Mouse (Mus musculus) limb, embryonic 13.5 days (tissue): Measurements from ENCODE around the gene Cd27. TPM values are rescaled to one million over a fixed set of nuclear protein-coding genes. Genes with fewer than 3 reads are reported as not detected.

Experiments used
- ATAC-seq: fragments of 200-750 bp; cut with Nextera tagmentation; 2 replicates; pipeline ENCODE4 v1.8.0; 2017; ENCODE audit warnings: low read depth, moderate number of reproducible peaks, moderate TSS enrichment; ENCODE audit not compliant: low FRiP score
- H3K27ac ChIP-seq: fragments of 300-500 bp; sonication (generic); 2 replicates; pipeline ENCODE4 v1.5.1; 2015; ENCODE audit warnings: inconsistent platforms, mild to moderate bottlenecking, moderate library complexity
- H3K27me3 ChIP-seq: fragments of 300-500 bp; sonication (generic); 2 replicates; pipeline ENCODE4 v1.6.1; 2015; ENCODE audit warnings: mild to moderate bottlenecking, inconsistent platforms
- H3K36me3 ChIP-seq: fragments of 300-500 bp; sonication (generic); 2 replicates; pipeline ENCODE4 v1.6.1; 2015; ENCODE audit warnings: inconsistent platforms, mild to moderate bottlenecking, moderate library complexity
- H3K4me1 ChIP-seq: fragments of 300-500 bp; sonication (generic); 2 replicates; pipeline ENCODE4 v1.6.1; 2015; ENCODE audit warnings: inconsistent platforms
- H3K4me2 ChIP-seq: fragments of 300-500 bp; sonication (generic); replicated peaks from 2 replicates; pipeline ENCODE4 v1.6.1; 2015; ENCODE audit warnings: inconsistent platforms, mild to moderate bottlenecking, moderate library complexity
- H3K4me3 ChIP-seq: fragments of 300-500 bp; sonication (generic); 2 replicates; pipeline ENCODE4 v1.5.1; 2015; ENCODE audit warnings: moderate library complexity, mild to moderate bottlenecking, inconsistent platforms
- H3K9ac ChIP-seq: fragments of 300-500 bp; sonication (generic); 2 replicates; pipeline ENCODE4 v1.6.1; 2015; ENCODE audit warnings: mild to moderate bottlenecking, inconsistent platforms
- H3K9me3 ChIP-seq: fragments of 300-500 bp; sonication (generic); 2 replicates; pipeline ENCODE4 v1.6.1; 2016; ENCODE audit warnings: inconsistent platforms
- WGBS: fragments of 180-500 bp; shearing (Covaris S2); methylation state at CpG from one replicate; pipeline ENCODE4 v1.1.7; 2015; 5-methylcytosine and 5-hydroxymethylcytosine counted together
- microRNA-seq: library from miRNA; unstranded; fragments of <30 nt; microRNA quantifications from one replicate; pipeline ENCODE4, GENCODE M21; 2016
- polyA plus RNA-seq: library from polyadenylated mRNA; unstranded; fragments of >200 nt; fragmentation: Nextera tagmentation; extraction: Ambion mirVana; gene quantifications from 2 replicates; pipeline ENCODE4 v1.2.1, GENCODE M21; 2015

The Cd27 gene
- polyA plus RNA-seq, 1 experiment from 2014 or later: 2.5 TPM

GRCm38 (mm10) chr6:125195541-125196075, 41.2 kb downstream of the Cd27 start:
- peaks cover 12% of the 10 kb centered on the region for H3K4me1 ChIP-seq
- no peak overlapping the region for H3K27ac ChIP-seq
- ATAC-seq: no peak
- no peak overlapping the region for H3K9ac ChIP-seq
- 42% methylated on average over 1 of the region's 1 CpGs for WGBS
- H3K4me2 ChIP-seq: no peak overlapping the region
- no peaks in the 10 kb centered on the region for H3K9me3 ChIP-seq
- H3K27me3 ChIP-seq: no peaks in the 10 kb centered on the region
- no peak overlapping the region for H3K4me3 ChIP-seq
- peaks cover 29% of the 10 kb centered on the region for H3K36me3 ChIP-seq

GRCm38 (mm10) chr6:125193390-125193789, 43.4 kb downstream of the Cd27 start:
- no peak for ATAC-seq
- Histone ChIP-seq H3K36me3 (peaks cover 38% of the 10 kb centered on the region), H3K4me3 (no peak overlapping the region), H3K27me3 (no peaks in the 10 kb centered on the region), H3K4me1 (peaks cover 21% of the 10 kb centered on the region), H3K9me3 (no peaks in the 10 kb centered on the region), H3K27ac (no peak overlapping the region), H3K4me2 (peak overlapping the region; percentile 91), H3K9ac (no peak overlapping the region)
- 71% methylated on average over 7 of the region's 7 CpGs for WGBS

GRCm38 (mm10) chr6:125192841-125193240, 44.0 kb downstream of the Cd27 start:
- Histone ChIP-seq H3K9ac (peak overlapping the region; percentile 85), H3K4me1 (peaks cover 21% of the 10 kb centered on the region), H3K9me3 (no peaks in the 10 kb centered on the region), H3K36me3 (peaks cover 43% of the 10 kb centered on the region), H3K27ac (0 out of 2 replicates have a peak overlapping the region, but pooled peaks have one; percentile 100), H3K4me3 (peak overlapping the region; percentile 73), H3K27me3 (no peaks in the 10 kb centered on the region), H3K4me2 (peak overlapping the region; percentile 91)
- 38% methylated on average over 5 of the region's 5 CpGs for WGBS
- no peak for ATAC-seq

GRCm38 (mm10) chr6:125192016-125192714, 44.6 kb downstream of the Cd27 start:
- peak; percentile 95 for ATAC-seq
- Histone ChIP-seq H3K27me3 (no peaks in the 10 kb centered on the region), H3K4me3 (peak overlapping the region; percentile 73), H3K9ac (peak overlapping the region; percentile 85), H3K4me2 (peak overlapping the region; percentile 91), H3K4me1 (peaks cover 21% of the 10 kb centered on the region), H3K27ac (peak overlapping the region; percentile 100), H3K36me3 (peaks cover 50% of the 10 kb centered on the region), H3K9me3 (no peaks in the 10 kb centered on the region)
- WGBS: under 1% methylated on average over 34 of the region's 34 CpGs

- ATAC-seq: peak; percentile 98
- H3K4me1 ChIP-seq: peaks cover 21% of the 10 kb centered on the region
- peaks cover 57% of the 10 kb centered on the region for H3K36me3 ChIP-seq
- WGBS: under 1% methylated on average over 54 of the region's 54 CpGs
- H3K4me3 ChIP-seq: peak within 1 kb of the TSS; percentile 73
- H3K27me3 ChIP-seq: no peaks in the 10 kb centered on the region
- H3K27ac ChIP-seq: peak within 1 kb of the TSS; percentile 100
- peak within 1 kb of the TSS; percentile 91 for H3K4me2 ChIP-seq
- H3K9me3 ChIP-seq: no peaks in the 10 kb centered on the region
- H3K9ac ChIP-seq: peak within 1 kb of the TSS; percentile 85
These were observed 45.3 kb downstream of the Cd27 start, which contains the start of the genes Ncapd2 and Mrpl51 for GRCm38 (mm10) chr6:125191332-125192015. Ncapd2 (minus strand) TSS chr6:125191701. Mrpl51 (plus strand) TSS chr6:125191801.

- no peak for ATAC-seq
- peaks cover 60% of the 10 kb centered on the region for H3K36me3 ChIP-seq
These were observed 46.0 kb downstream of the Cd27 start for GRCm38 (mm10) chr6:125190816-125191215.

GRCm38 (mm10) chr6:125186203-125186602, 50.6 kb downstream of the Cd27 start:
- no peaks in the 10 kb centered on the region for H3K27me3 ChIP-seq
- no peak overlapping the region for H3K9ac ChIP-seq
- peaks cover 80% of the 10 kb centered on the region for H3K36me3 ChIP-seq
- WGBS: 93% methylated on average over 10 of the region's 10 CpGs
- ATAC-seq: no peak
- H3K4me2 ChIP-seq: no peak overlapping the region
- no peak overlapping the region for H3K27ac ChIP-seq
- no peaks in the 10 kb centered on the region for H3K9me3 ChIP-seq
- peaks cover 9% of the 10 kb centered on the region; the same call in 1 of the 2 replicates for H3K4me1 ChIP-seq
- no peak overlapping the region for H3K4me3 ChIP-seq

More at GRCm38 (mm10) chr6:125190816-125191215, 46.0 kb downstream of the Cd27 start:
- H3K4me3 ChIP-seq: peak overlapping the region; percentile 73
- H3K27ac ChIP-seq: peak overlapping the region; percentile 100; the same call in 1 of the 2 replicates
- H3K4me2 ChIP-seq: peak overlapping the region; percentile 66
- H3K4me1 ChIP-seq: peaks cover 21% of the 10 kb centered on the region
- no peaks in the 10 kb centered on the region for H3K9me3 ChIP-seq
- H3K27me3 ChIP-seq: no peaks in the 10 kb centered on the region
- H3K9ac ChIP-seq: peak overlapping the region; percentile 80

Small RNA genes within 50 kb of the gene (microRNA-seq; reads per million reads assigned to microRNA genes)
- gene Mir3098 (not detected), gene Mir8113 (not detected)

Other genes starting within 250 kb of the Cd27 start
- 15.7 and 19.0 TPM in 2 replicates for gene Pianp, start 240.3 kb downstream of the Cd27 start, polyA plus RNA-seq
- gene Zfp384, start 227.9 kb downstream of the Cd27 start, polyA plus RNA-seq: 20.6 and 21.2 TPM in 2 replicates
- gene Ing4, start 197.2 kb downstream of the Cd27 start, polyA plus RNA-seq: 183 and 190 TPM in 2 replicates
- 16.5 and 19.2 TPM in 2 replicates for gene Acrbp, start 187.3 kb downstream of the Cd27 start, polyA plus RNA-seq
- 0.45 and 0.80 TPM in 2 replicates for gene Lpar5, start 169.1 kb downstream of the Cd27 start, polyA plus RNA-seq
- 86.8 and 93.4 TPM in 2 replicates for gene Chd4, start 141.0 kb downstream of the Cd27 start, polyA plus RNA-seq
- gene Nop2, start 105.1 kb downstream of the Cd27 start, polyA plus RNA-seq: 65.6 and 67.1 TPM in 2 replicates
- gene Iffo1, start 91.8 kb downstream of the Cd27 start, polyA plus RNA-seq: 31.5 and 33.1 TPM in 2 replicates
- 1,893 and 1,983 TPM in 2 replicates for gene Gapdh, start 70.5 kb downstream of the Cd27 start, polyA plus RNA-seq
- gene Ncapd2, start 45.3 kb downstream of the Cd27 start, polyA plus RNA-seq: 146 and 148 TPM in 2 replicates
- gene Mrpl51, start 45.2 kb downstream of the Cd27 start, polyA plus RNA-seq: 212 and 213 TPM in 2 replicates
- 6.1 and 7.0 TPM in 2 replicates for gene Vamp1, start 21.5 kb downstream of the Cd27 start, polyA plus RNA-seq
- 3.1 and 3.2 TPM in 2 replicates for gene Tapbpl, start 5.2 kb downstream of the Cd27 start, polyA plus RNA-seq
- 0.80 and 0.91 TPM in 2 replicates for gene Tuba3a, start 49.0 kb upstream of the Cd27 start, polyA plus RNA-seq
- 45.1 and 46.2 TPM in 2 replicates for gene Ltbr, start 76.9 kb upstream of the Cd27 start, polyA plus RNA-seq
- gene Scnn1a, start 83.6 kb upstream of the Cd27 start, polyA plus RNA-seq: 1.1 and 1.4 TPM in 2 replicates
- 68.7 and 71.4 TPM in 2 replicates for gene Tnfrsf1a, start 112.4 kb upstream of the Cd27 start, polyA plus RNA-seq
- gene Plekhg6, start 143.8 kb upstream of the Cd27 start, polyA plus RNA-seq: 0.67 and 0.86 TPM in 2 replicates